Mouse (Mus musculus): ENCODE measurements at regions not wholly inside any gene's neighbourhood (a gene's known extent, or its start where the extent isn't known, plus 50 kb on each side); places are given as distances from the start of the nearest gene placed in this dataset.

DNA sequence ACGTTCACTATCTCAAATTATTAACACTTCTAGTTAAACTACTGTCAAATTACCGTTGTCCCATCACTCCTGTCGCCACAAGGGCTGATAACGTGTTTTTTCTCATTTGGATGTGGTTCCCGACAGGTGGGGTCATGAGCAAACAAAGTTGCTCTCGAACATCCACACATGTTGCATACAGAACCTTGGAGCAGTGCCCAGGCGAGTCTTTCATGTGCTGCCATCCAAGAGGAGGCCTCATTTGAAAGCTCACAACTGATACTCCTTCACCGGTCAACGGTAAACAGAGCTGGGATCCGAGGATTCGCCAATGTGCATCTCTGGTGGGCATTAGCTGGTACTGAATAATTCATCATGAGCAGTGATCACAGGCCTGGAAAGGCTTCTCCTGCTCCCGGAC lies 253.4 kb upstream of the Usp24 start:
- H3K4me3 ChIP-seq (ENCODE audit: control insufficient read depth in 1 of 2, insufficient read depth in 1 of 2, low read depth in 2 of 2, low read length in 2 of 2) = no peak overlapping the region
- no peaks in the 10 kb centered on the region; a peak in 1 of 4 replicates for H3K27me3 ChIP-seq (ENCODE audit: control insufficient read depth in 1 of 2, insufficient read depth in 2 of 2, low read length in 2 of 2)
- no peak overlapping the region for H3K27ac ChIP-seq (ENCODE audit: control insufficient read depth, low read depth, low read length)
- H3K9ac ChIP-seq (ENCODE audit: control insufficient read depth, low read depth, low read length, poor library complexity, severe bottlenecking) = no peak overlapping the region
- H3K4me1 ChIP-seq (ENCODE audit: control insufficient read depth in 1 of 2, insufficient read depth in 2 of 2, low read length in 2 of 2) = no peaks in the 10 kb centered on the region
- H3K9me3 ChIP-seq (replicated peaks; ENCODE audit: insufficient read depth, low read length) = no peaks in the 10 kb centered on the region
- no peaks in the 10 kb centered on the region for H3K36me3 ChIP-seq (ENCODE audit: control insufficient read depth in 1 of 2, insufficient read depth in 2 of 2, low read length in 2 of 2)
- TF ChIP-seq POLR2AphosphoS2 (IDR thresholded peaks at IDR 0.05; ENCODE audit: low read length) = no peak
- TF ChIP-seq USF1 (IDR thresholded peaks at IDR 0.05; ENCODE audit: low read depth, low read length) = no peak
- H3K79me2 ChIP-seq (ENCODE audit: control insufficient read depth, insufficient read depth, low read length, poor library complexity) = no peaks in the 10 kb centered on the region
- no peak for DNase-seq (ENCODE audit: low read depth, low spot score)

DNA sequence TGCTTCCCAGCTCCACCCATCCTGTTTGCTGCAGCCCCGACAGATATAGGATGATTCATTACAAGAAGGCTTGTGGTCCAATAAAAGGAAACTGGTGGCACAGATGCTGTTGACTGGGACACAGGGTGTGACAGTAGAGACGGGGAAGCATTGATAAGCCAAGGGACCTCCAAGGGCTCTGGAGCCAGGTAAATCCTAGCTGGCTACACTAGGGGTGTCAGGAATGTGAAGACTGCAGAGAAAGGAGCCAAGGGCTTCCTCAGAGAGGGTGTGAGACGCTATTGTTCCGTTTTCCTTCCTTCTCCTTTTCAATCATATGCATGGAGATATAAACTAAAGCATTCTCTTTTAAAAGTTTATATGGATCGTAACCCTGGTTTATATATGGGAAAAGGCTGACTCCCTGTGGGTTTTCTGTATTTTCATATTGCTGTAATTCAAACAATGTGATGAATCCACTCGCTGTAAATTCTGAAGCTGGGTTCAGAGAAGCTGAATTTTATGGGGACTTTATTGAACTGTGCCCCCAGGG lies 252.1 kb upstream of the Usp24 start:
- Histone ChIP-seq H3K36me3 (ENCODE audit: control insufficient read depth in 1 of 2, insufficient read depth in 2 of 2, low read length in 2 of 2) (no peaks in the 10 kb centered on the region), H3K27ac (ENCODE audit: control insufficient read depth, low read depth, low read length) (no peak overlapping the region), H3K27me3 (ENCODE audit: control insufficient read depth in 1 of 2, insufficient read depth in 2 of 2, low read length in 2 of 2) (no peaks in the 10 kb centered on the region; a peak in 1 of 4 replicates), H3K4me1 (ENCODE audit: control insufficient read depth in 1 of 2, insufficient read depth in 2 of 2, low read length in 2 of 2) (no peaks in the 10 kb centered on the region), H3K9ac (ENCODE audit: control insufficient read depth, low read depth, low read length, poor library complexity, severe bottlenecking) (no peak overlapping the region), H3K9me3 (replicated peaks; ENCODE audit: insufficient read depth, low read length) (no peaks in the 10 kb centered on the region), H3K4me3 (ENCODE audit: control insufficient read depth in 1 of 2, insufficient read depth in 1 of 2, low read depth in 2 of 2, low read length in 2 of 2) (no peak overlapping the region), H3K79me2 (ENCODE audit: control insufficient read depth, insufficient read depth, low read length, poor library complexity) (no peaks in the 10 kb centered on the region)
- no peak for TF ChIP-seq EP300 (IDR thresholded peaks at IDR 0.05; ENCODE audit: low read depth in 1 of 2, low read length in 2 of 2)
- no peak for TF ChIP-seq TCF12 (IDR thresholded peaks at IDR 0.05; ENCODE audit: low read depth, low read length)
- TF ChIP-seq RAD21 (IDR thresholded peaks at IDR 0.05; ENCODE audit: low read depth, low read length) = no peak
- TF ChIP-seq ZC3H11A (IDR thresholded peaks at IDR 0.05; ENCODE audit: low read depth, low read length) = no peak
- TF ChIP-seq SIN3A (IDR thresholded peaks at IDR 0.05; ENCODE audit: low read length) = no peak
- no peak for TF ChIP-seq HCFC1 (IDR thresholded peaks at IDR 0.05; ENCODE audit: low read depth, low read length)
- no peak for TF ChIP-seq UBTF (IDR thresholded peaks at IDR 0.05; ENCODE audit: borderline replicate concordance, insufficient read depth, low read depth, low read length)
- no peak for TF ChIP-seq CHD1 (IDR thresholded peaks at IDR 0.05; ENCODE audit: low read depth, low read length)
- no peak for TF ChIP-seq GABPA (IDR thresholded peaks at IDR 0.05; ENCODE audit: low read depth, low read length)
- TF ChIP-seq POLR2AphosphoS5 (IDR thresholded peaks at IDR 0.05; ENCODE audit: borderline replicate concordance, low read depth, low read length) = no peak
- TF ChIP-seq SMC3 (IDR thresholded peaks at IDR 0.05; ENCODE audit: low read depth, low read length) = no peak
- no peak for TF ChIP-seq MAX (IDR thresholded peaks at IDR 0.05; ENCODE audit: low read length)
- no peak for TF ChIP-seq TAL1 (IDR thresholded peaks at IDR 0.05; ENCODE audit: low read length)
- no peak for TF ChIP-seq USF1 (IDR thresholded peaks at IDR 0.05; ENCODE audit: low read depth, low read length)
- no peak for TF ChIP-seq TBP (IDR thresholded peaks at IDR 0.05; ENCODE audit: low read depth, low read length)
- no peak for TF ChIP-seq ZMIZ1 (IDR thresholded peaks at IDR 0.05; ENCODE audit: low read depth, low read length)
- TF ChIP-seq BHLHE40 (IDR thresholded peaks at IDR 0.05; ENCODE audit: borderline replicate concordance, low read depth, low read length) = no peak
- DNase-seq (ENCODE audit: low read depth, low spot score) = no peak
